Mouse (Mus musculus) megakaryocyte progenitor cell, adult 5-6 weeks (primary cell): Measurements from ENCODE around the gene Vwa2. TPM values are rescaled to one million over a fixed set of nuclear protein-coding genes. Genes with fewer than 3 reads are reported as not detected.

Experiments used
- ATAC-seq: replicated peaks from 2 replicates; pipeline ENCODE4 v1.8.0; 2016; ENCODE audit warnings: mild to moderate bottlenecking, moderate TSS enrichment, inconsistent platforms; ENCODE audit not compliant: poor library complexity
- total RNA-seq, 2 experiments: library from RNA; stranded (forward) in 1 of 2; stranded (reverse) in 1 of 2; fragments of 157-497, 149-512 nt in 1 of 2; fragments of 200-1000 nt in 1 of 2; gene quantifications; 2 replicates each; pipeline versions ENCODE4 v1.2.3 to v1.2.4; 2015 to 2017

Vwa2 gene
- total RNA-seq, 2 experiments from 2014 or later = not detected

- ATAC-seq = no peak
These were observed 33.8 kb downstream of the Vwa2 start for GRCm38 (mm10) chr19:56907850-56908249.

GRCm38 (mm10) chr19:56908472-56909270 is 34.6 kb downstream of the Vwa2 start:
- ATAC-seq = peak; percentile 63; the same call in 1 of the 2 replicates

GRCm38 (mm10) chr19:56910561-56910960 is 36.5 kb downstream of the Vwa2 start:
- ATAC-seq = no peak

- no peak for ATAC-seq
These were observed 39.7 kb downstream of the Vwa2 start for GRCm38 (mm10) chr19:56913761-56914160.

GRCm38 (mm10) chr19:56914658-56915057 is 40.6 kb downstream of the Vwa2 start:
- ATAC-seq = no peak

- no peak for ATAC-seq
These were observed 41.0 kb downstream of the Vwa2 start for GRCm38 (mm10) chr19:56915084-56915483.

DNA sequence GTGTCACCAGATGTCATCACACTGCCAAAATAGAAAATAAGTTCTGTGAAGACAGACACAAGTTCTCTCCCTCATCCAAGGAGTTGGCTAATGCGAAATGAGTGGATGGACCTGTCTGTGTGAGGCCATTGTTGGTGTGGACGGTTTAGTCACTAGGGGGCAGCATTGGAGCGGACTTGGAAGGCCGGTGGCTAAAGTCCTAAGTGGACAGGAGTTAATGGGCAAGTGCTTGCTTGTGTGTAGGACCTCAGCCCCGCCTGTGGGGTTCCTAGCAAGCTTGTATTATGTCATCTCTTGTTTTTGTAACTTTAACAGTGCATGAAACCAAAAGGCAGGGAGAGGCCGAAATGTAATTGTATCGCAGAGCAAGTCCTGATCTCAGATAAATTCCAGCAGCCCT is 45.6 kb downstream of the Vwa2 start:
- ATAC-seq = peak; percentile 81

- no peak for ATAC-seq
These were observed 46.2 kb downstream of the Vwa2 start for GRCm38 (mm10) chr19:56920232-56920631.

- ATAC-seq = no peak
These were observed 47.7 kb downstream of the Vwa2 start for GRCm38 (mm10) chr19:56921744-56922143.

DNA sequence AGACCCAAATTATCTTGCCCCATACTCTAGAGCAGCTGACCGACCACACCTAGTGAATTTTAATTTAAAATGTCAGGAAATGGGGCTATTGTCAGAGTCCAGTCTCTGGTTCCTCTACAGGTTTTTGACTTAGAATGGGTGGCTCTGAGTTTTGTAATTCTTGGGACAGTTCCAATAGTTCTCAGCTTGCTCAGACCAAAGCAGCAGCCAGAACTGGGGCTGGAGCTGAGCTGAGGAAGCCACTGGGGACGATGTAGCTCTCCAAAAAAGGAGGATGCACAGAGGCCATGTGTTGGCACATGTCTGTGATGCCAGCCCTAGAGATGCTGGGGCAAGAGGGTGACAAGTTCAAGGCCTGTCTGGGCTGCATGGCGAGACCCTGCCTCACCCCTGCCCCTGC is 55.3 kb downstream of the Vwa2 start:
- no peak for ATAC-seq

- ATAC-seq = no peak
These were observed 56.0 kb downstream of the Vwa2 start for GRCm38 (mm10) chr19:56930029-56930428.

GRCm38 (mm10) chr19:56933800-56934199 is 59.8 kb downstream of the Vwa2 start:
- no peak for ATAC-seq

DNA sequence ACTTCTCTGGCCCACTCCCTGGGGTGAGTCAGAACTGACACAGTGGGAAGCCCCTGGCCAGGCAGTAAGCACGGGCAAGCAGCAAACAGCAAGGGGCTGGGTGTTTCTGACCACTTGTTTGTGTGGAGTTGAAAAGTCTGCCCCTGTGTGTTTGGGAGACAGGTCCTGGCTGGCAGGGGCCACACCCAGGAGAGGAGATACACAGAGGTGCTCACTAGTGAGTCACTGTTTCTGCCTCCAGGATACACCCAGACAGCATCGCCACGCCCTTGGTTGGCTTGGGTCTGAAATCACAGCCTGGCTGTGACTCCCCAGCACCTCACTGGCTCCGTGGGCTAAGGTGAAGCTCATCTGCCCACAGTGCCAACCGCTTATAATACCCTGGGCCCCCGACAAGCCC is 61.1 kb downstream of the Vwa2 start:
- ATAC-seq = no peak

GRCm38 (mm10) chr19:56935777-56936176 is 61.7 kb downstream of the Vwa2 start:
- no peak for ATAC-seq

- ATAC-seq = no peak
These were observed 62.2 kb downstream of the Vwa2 start for GRCm38 (mm10) chr19:56936253-56936652.

DNA sequence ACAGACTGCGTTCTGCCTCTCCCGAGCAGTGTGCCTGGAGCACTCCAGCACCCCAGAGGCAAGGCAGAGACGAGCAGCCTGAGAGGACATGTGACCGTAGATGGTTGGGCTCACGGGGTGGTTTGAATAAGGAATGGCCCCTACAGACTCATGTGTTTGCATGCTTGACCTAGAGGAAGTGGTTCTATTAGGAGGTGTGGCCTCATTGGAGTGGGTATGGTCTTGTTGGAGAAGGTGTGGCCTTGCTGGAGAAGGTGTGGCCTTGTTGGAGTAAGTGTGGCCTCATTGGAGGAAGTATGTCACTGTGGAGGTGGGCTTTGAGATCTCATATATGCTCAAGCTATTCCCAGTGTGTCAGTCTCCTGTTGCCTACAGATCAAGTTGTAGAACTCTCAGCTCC is 63.9 kb downstream of the Vwa2 start:
- no peak for ATAC-seq

- ATAC-seq = no peak
These were observed 65.8 kb downstream of the Vwa2 start for GRCm38 (mm10) chr19:56939826-56940225.

DNA sequence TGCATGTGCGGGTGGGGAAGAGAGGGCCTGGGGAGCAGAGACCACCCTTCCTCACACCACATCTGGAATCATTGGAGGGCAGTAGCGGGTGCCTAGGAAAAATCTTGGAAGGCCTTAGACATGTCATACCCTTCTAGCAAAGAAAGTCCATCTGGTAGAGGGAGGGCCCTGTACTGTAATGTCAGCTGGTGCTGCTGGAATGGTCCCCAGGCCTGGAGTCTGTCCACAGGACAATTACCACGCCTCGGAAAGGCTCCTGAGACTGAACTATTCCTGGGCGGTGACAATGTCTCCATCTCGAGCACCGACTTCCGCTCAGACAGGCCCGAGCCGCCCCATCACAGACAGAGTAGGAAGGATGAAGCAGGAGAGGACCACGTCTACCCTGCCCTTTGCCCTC is 66.5 kb downstream of the Vwa2 start:
- no peak for ATAC-seq

DNA sequence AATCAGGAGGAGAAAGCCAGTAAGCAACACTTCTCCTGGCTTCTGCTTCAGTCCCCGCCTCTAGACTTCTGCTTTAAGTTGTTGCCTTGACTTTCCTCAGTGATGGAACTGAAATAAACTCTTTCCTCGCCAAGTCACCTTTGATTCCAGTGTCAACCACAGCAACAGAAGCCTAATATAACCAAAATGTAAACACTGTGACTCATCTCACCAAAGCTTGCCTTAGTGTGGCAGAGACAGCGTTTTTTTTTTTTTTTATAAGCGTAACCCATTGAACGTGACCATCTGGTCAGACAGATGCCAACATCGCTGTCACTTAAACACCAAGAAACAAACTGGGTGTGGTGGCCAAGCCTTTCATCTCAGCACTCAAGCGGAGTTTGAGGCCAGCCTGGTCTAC is 68.2 kb downstream of the Vwa2 start:
- ATAC-seq = no peak

DNA sequence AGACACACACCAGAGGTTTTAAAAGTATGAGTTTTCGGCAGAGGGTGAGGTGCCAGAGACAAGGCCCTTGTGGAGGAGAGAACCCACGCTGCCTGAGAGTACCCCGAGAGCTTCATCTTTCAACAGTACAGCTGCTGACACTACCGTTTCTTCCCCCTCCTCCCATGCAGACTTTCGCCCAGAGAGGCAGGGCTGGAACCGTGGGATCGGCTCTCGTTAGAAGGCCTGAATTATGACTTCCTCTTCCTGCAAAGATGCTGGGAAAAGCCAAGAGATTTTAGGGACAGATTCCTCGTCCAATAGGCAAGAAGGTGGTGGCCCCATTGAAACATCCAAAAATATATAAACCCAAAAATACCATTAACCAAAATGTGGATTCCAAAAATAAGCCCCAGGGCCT is 70.2 kb downstream of the Vwa2 start:
- ATAC-seq = no peak

DNA sequence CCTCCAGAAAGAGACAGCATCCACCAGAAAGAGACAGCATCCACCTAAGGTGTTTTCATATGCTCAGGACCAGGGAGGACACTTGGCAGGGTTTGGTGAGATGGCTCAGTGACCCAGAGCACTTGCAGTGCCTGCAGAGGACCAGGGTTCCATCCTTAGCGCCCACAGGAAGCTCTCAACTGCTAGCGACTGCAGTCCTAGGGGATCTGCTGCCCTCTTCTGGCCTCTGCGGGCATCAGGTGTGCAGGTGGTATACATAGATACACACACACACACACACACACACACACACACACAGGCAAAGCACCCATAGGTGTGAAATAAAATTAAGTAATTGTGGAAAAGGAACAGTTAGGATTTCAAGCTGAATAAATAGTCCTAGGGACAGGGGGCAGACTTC is 70.8 kb downstream of the Vwa2 start:
- ATAC-seq = no peak

GRCm38 (mm10) chr19:56945621-56946020 is 71.6 kb downstream of the Vwa2 start:
- no peak for ATAC-seq

GRCm38 (mm10) chr19:56946277-56946676 is 72.2 kb downstream of the Vwa2 start:
- no peak for ATAC-seq
